Mouse (Mus musculus) erythroblast, embryonic 14.5 days (primary cell): ENCODE measurements around the gene Sarnp.

Experiments used
- GATA1 ChIP-seq: IDR thresholded peaks from 2 replicates; pipeline ENCODE4 v1.6.1; 2012; ENCODE audit warnings: low read length, inconsistent platforms, mixed read lengths
- TAL1 ChIP-seq: IDR thresholded peaks from 3 replicates; pipeline ENCODE4 v1.6.1; 2012; ENCODE audit warnings: low read length, inconsistent platforms, mixed read lengths

GRCm38 (mm10) chr10:128802956-128803355 lies 14.2 kb upstream of the Sarnp start:
- TF ChIP-seq GATA1 (no peak), TAL1 (no peak)
